Mouse (Mus musculus) Patski (cell line): ENCODE measurements around the gene Coro2b. TPM values are rescaled to one million over a fixed set of nuclear protein-coding genes. Genes with fewer than 3 reads are reported as not detected.
A peak's percentile ranks its signal among the peaks of the same experiment; 100 is the strongest.

Experiments
- ATAC-seq: fragments of 100-300 bp; one replicate; pipeline ENCODE4 v1.8.0; 2021
- CTCF ChIA-PET: fragments of 350-600 bp; sonication (Branson Sonifier 250); formaldehyde crosslinking; loops from one replicate; lab custom pipeline; 2022; ENCODE audit warnings: inconsistent platforms; lab: Charles Lee
- POLR2A ChIA-PET: fragments of 350-600 bp; sonication (Branson Sonifier 250); formaldehyde crosslinking; loops from one replicate; lab custom pipeline; 2022; ENCODE audit warnings: antibody characterized with exemption, inconsistent platforms; lab: Charles Lee
- DNase-seq: peaks from one replicate; pipeline ENCODE4 v3.0.0-alpha.2; 2011; ENCODE audit warnings: low read depth, low spot score
- H3K27me3 ChIP-seq: fragments of 371-371 bp; one replicate; pipeline ENCODE4 v1.5.1; 2021
- CTCF ChIP-seq: fragments of 100-300 bp; IDR thresholded peaks from one replicate; pipeline ENCODE4 v1.5.1; 2021
- in situ Hi-C: fragments of 300-500 bp; cut with MboI; formaldehyde crosslinking; loops from 3 replicates; pipeline ENCODE4 v1.11.1; 2018; ENCODE audit warnings: low pct_unique_long_range_greater_than_20kb, mixed read lengths
- polyA plus RNA-seq: library from polyadenylated mRNA; unstranded; gene quantifications from one replicate; pipeline ENCODE4 v1.2.3, GENCODE M21; 2021

The Coro2b gene
- polyA plus RNA-seq, 1 experiment from 2014 or later: 2.0 TPM

- ATAC-seq (no peak), DNase-seq (no peak)
- no peak for TF ChIP-seq CTCF
- peaks cover 13% of the 10 kb centered on the region for H3K27me3 ChIP-seq
- CTCF ChIA-PET: interaction anchor here (5.0 kb wide), 1 partner anchor 82 kb away, joined by 34 read pairs; no protein-coding TSS in a partner anchor
- POLR2A ChIA-PET: no interaction called here
- in situ Hi-C loops: no loop called here
These were observed 69.4 kb downstream of the Coro2b start for GRCm38 (mm10) chr9:62467413-62467784.

GRCm38 (mm10) chr9:62466742-62467412, 70.0 kb downstream of the Coro2b start:
- no peak for TF ChIP-seq CTCF
- H3K27me3 ChIP-seq: peaks cover 13% of the 10 kb centered on the region
- in situ Hi-C loops: no loop called here
- ATAC-seq (no peak), DNase-seq (no peak)
- CTCF ChIA-PET: interaction anchor here (5.0 kb wide), 1 partner anchor 83 kb away, joined by 34 read pairs; no protein-coding TSS in a partner anchor
- POLR2A ChIA-PET: no interaction called here

- ATAC-seq (no peak), DNase-seq (no peak)
- in situ Hi-C loops: no loop called here
- ChIA-PET POLR2A (no interaction called here), CTCF (no interaction called here)
- no peak for TF ChIP-seq CTCF
- peaks cover 13% of the 10 kb centered on the region for H3K27me3 ChIP-seq
These were observed 70.8 kb downstream of the Coro2b start for GRCm38 (mm10) chr9:62466053-62466452.

- in situ Hi-C loops: no loop called here
- peaks cover 10% of the 10 kb centered on the region for H3K27me3 ChIP-seq
- ATAC-seq (no peak), DNase-seq (no peak)
- POLR2A ChIA-PET: interaction anchor here (0.6 kb wide), 1 partner anchor 321 kb away, joined by 4 read pairs; no protein-coding TSS in a partner anchor
- TF ChIP-seq CTCF: no peak
- CTCF ChIA-PET: interaction anchor here (1.1 kb wide), 1 partner anchor 8 kb away, joined by 3 read pairs; no protein-coding TSS in a partner anchor
These were observed 72.1 kb downstream of the Coro2b start for GRCm38 (mm10) chr9:62464727-62465126.

- in situ Hi-C loops: no loop called here
- TF ChIP-seq CTCF: no peak
- ATAC-seq (no peak), DNase-seq (no peak)
- peaks cover 12% of the 10 kb centered on the region for H3K27me3 ChIP-seq
- ChIA-PET CTCF (interaction anchor here (1.0 kb wide), 1 partner anchor 83 kb away, joined by 3 read pairs; no protein-coding TSS in a partner anchor), POLR2A (interaction anchor here (0.6 kb wide), 1 partner anchor 157 kb away, joined by 3 read pairs; no protein-coding TSS in a partner anchor)
These were observed 75.1 kb downstream of the Coro2b start for GRCm38 (mm10) chr9:62461766-62462165.

GRCm38 (mm10) chr9:62461095-62461494, 75.7 kb downstream of the Coro2b start:
- CTCF ChIA-PET: no interaction called here
- H3K27me3 ChIP-seq: peaks cover 12% of the 10 kb centered on the region
- in situ Hi-C loops: no loop called here
- no peak for ATAC-seq
- no peak for TF ChIP-seq CTCF
- DNase-seq: no peak
- POLR2A ChIA-PET: interaction anchor here (0.6 kb wide), 1 partner anchor 156 kb away, joined by 3 read pairs; no protein-coding TSS in a partner anchor

- POLR2A ChIA-PET: no interaction called here
- CTCF ChIA-PET: no interaction called here
These were observed 76.8 kb downstream of the Coro2b start for GRCm38 (mm10) chr9:62460086-62460485.

DNA sequence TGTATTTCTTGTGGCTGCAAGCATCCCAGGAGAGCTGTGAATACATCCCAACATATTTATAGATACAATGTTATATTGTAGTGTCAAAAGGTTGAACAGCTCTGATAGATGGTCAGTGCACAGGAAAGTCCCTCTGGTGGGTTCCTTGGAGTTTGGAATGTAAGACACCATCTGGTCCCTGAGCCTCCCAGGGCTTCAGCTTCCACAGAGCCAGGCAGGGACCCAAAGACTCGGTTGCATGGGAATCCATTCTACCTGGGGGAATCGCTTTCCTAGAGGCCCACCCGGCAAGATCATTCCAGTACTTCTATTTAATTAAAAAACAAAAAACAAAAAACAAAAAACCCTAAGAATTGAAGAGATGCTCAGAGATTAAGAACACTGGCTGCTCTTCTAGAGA, 78.4 kb downstream of the Coro2b start:
- no peak for TF ChIP-seq CTCF
- CTCF ChIA-PET: interaction anchor here (0.8 kb wide), 1 partner anchor 92 kb away, joined by 3 read pairs; no protein-coding TSS in a partner anchor
- POLR2A ChIA-PET: no interaction called here
- in situ Hi-C loops: loop anchor here (10.0 kb wide), 2 partner anchors 114 to 164 kb away; partner anchors contain the start of gene Anp32a
- DNase-seq (no peak), ATAC-seq (no peak)
- peaks cover 16% of the 10 kb centered on the region for H3K27me3 ChIP-seq

More at GRCm38 (mm10) chr9:62460086-62460485, 76.8 kb downstream of the Coro2b start:
- ATAC-seq (no peak), DNase-seq (no peak)
- in situ Hi-C loops: no loop called here
- H3K27me3 ChIP-seq: peaks cover 12% of the 10 kb centered on the region
- TF ChIP-seq CTCF: no peak

DNA sequence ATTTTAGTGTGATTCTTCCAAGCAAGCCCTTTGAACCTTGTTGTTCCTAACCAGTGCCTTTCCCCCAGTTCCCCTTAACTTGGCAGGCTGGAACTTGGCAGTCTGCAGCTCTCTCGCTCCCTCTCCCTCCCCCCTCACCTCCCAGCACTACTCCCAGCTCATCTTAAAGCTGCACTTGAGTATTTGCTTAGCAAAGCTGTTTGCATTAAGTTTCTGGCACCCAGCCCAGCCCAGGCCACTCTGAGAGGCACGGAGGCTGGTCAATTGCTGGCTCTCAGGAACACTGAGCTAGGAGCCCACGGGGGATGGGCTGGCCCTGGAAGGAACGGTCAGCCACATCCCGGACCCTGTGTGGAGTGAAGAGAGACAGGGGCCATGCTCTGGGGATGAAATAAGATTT, 80.8 kb downstream of the Coro2b start:
- ATAC-seq: no peak
- CTCF ChIA-PET: interaction anchor here (1.2 to 1.8 kb wide), 2 partner anchors 9 to 94 kb away, joined by 3 to 9 read pairs; no protein-coding TSS in a partner anchor
- no peak for DNase-seq
- H3K27me3 ChIP-seq: peaks cover 30% of the 10 kb centered on the region
- POLR2A ChIA-PET: interaction anchor here (1.5 kb wide), 1 partner anchor 21 kb away, joined by 3 read pairs; no protein-coding TSS in a partner anchor
- TF ChIP-seq CTCF: no peak
- in situ Hi-C loops: loop anchor here (10.0 kb wide), 2 partner anchors 111 to 161 kb away; partner anchors contain the start of gene Anp32a

- POLR2A ChIA-PET: interaction anchor here (1.2 to 1.5 kb wide), 2 partner anchors 20 to 39 kb away, joined by 3 read pairs; no protein-coding TSS in a partner anchor
- H3K27me3 ChIP-seq: peaks cover 31% of the 10 kb centered on the region
- in situ Hi-C loops: loop anchor here (10.0 kb wide), 2 partner anchors 111 to 161 kb away; partner anchors contain the start of gene Anp32a
- DNase-seq: peak; percentile 92
- TF ChIP-seq CTCF: no peak
- CTCF ChIA-PET: interaction anchor here (0.8 to 1.8 kb wide), 2 partner anchors 95 to 160 kb away, joined by 3 to 9 read pairs; no protein-coding TSS in a partner anchor
- peak; percentile 72 for ATAC-seq
These were observed 81.5 kb downstream of the Coro2b start for GRCm38 (mm10) chr9:62455210-62455969.
